Mouse (Mus musculus) MEL (cell line): ENCODE measurements around the gene Hdac4.

Experiments
- CTCF ChIP-seq, 3 experiments: IDR thresholded peaks in 2 of 3; conservative IDR thresholded peaks in 1 of 3; 2 replicates each; pipeline ENCODE4 v1.5.1; 2011 to 2012; ENCODE audit warnings: low read length in 3 of 3, low read depth in 2 of 3, mild to moderate bottlenecking in 2 of 3, improper control_type of control experiment in 1 of 3, inconsistent platforms in 1 of 3, mixed read lengths in 1 of 3, moderate library complexity in 1 of 3; ENCODE audit not compliant: control insufficient read depth in 1 of 3, insufficient read depth in 1 of 3, poor library complexity in 1 of 3, severe bottlenecking in 1 of 3
- USF1 ChIP-seq: IDR thresholded peaks from 2 replicates; pipeline ENCODE4 v1.6.1; 2014; ENCODE audit warnings: low read depth, mild to moderate bottlenecking, inconsistent platforms, low read length, improper control_type of control experiment, moderate library complexity
- USF2 ChIP-seq, 2 experiments: IDR thresholded peaks; 2 replicates each; pipeline ENCODE4 v1.6.1; 2011 to 2012; ENCODE audit warnings: improper control_type of control experiment in 2 of 2, low read length in 2 of 2, borderline replicate concordance in 1 of 2, inconsistent platforms in 1 of 2, low read depth in 1 of 2, mild to moderate bottlenecking in 1 of 2; ENCODE audit not compliant: insufficient read depth in 1 of 2
- ZKSCAN1 ChIP-seq: IDR thresholded peaks from 2 replicates; pipeline ENCODE4 v1.6.1; 2012; ENCODE audit warnings: low read depth, mild to moderate bottlenecking, inconsistent platforms, low read length, improper control_type of control experiment, moderate library complexity

DNA sequence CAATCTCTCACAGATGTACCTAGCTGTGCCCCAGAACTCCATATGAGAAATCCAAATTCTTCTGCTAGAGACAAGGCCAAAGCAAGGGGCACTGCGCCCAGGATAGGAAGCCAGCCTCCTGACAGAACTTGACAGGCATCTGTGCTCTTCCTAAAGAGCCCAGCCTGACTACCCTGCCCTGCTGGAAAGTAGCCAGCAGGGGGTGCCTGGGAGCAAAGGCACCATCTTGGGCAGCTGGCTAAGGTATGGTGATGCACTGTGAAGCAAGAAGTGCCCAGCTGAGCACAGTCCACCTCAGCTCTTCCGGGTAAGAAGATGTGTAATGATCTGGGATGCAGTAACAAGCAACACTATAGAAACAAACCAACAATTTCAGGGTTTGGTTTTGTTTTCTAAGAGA, 298.4 kb downstream of the Hdac4 start:
- TF ChIP-seq USF2 (IDR thresholded peaks at IDR 0.05; ENCODE audit: borderline replicate concordance in 1 of 2, insufficient read depth in 1 of 2, low read depth in 1 of 2, low read length in 2 of 2): no peak
- no peak for TF ChIP-seq USF1
- TF ChIP-seq CTCF (IDR thresholded peaks at IDR 0.05 in 2 of 3, conservative IDR thresholded peaks at IDR 0.05 in 1 of 3; ENCODE audit: control insufficient read depth in 1 of 3, insufficient read depth in 1 of 3, low read depth in 2 of 3, low read length in 3 of 3, poor library complexity in 1 of 3, severe bottlenecking in 1 of 3): peak in 2 of 3 experiments; percentile 27; a peak in 3 of 6 replicates
- no peak for TF ChIP-seq ZKSCAN1
